24 mouse cellular contexts compared by ENCODE assay signal in the genomic region with DNA sequence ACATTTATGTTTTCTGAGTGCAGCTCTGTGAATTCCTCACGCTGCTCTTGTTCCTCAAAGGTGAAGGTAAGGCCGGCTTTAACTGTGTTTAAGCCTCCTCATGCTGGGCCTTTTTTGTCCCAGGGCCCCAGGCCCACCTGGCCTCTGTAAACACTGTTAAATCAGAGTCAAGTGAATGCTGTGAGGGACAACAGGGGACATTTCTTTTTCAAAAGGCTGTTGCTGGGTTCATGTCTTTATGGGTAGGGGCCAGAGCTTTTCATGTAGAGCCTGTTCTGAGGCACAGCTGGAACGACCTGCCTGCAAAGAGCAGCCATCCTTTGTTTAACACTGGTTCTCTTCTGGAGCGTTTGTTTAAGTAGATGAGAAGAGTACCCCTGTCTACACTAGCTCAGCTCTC.
"Had no signal": no experiment of that assay in that cellular context is flagged by ENCODE, and none has a peak within 500 bp of the region (broad histone marks: within the 10 kb centered on the region; RNA-seq: fewer than 3 reads in every experiment).

No protein-coding gene starts in this region.

- H3K4me1 ChIP-seq: heart, embryonic 10.5 days; heart, embryonic 12.5 days; hindbrain, embryonic 12.5 days; intestine, embryonic 15.5 days; liver, embryonic 13.5 days; liver, embryonic 15.5 days had no signal

- H3K9me3 ChIP-seq: heart, embryonic 10.5 days; heart, embryonic 12.5 days; hindbrain, embryonic 12.5 days; intestine, embryonic 15.5 days; limb, embryonic 10.5 days; limb, embryonic 12.5 days; liver, embryonic 13.5 days; liver, embryonic 15.5 days had no signal

- DNase-seq: gastrocnemius, postnatal 25 days; heart, adult 18-20 months; heart, postnatal 10 days; kidney, adult 18-20 months; kidney, adult 8-10 months; kidney, postnatal 10 days; kidney, postnatal 25 days; kidney, postnatal 4 days; liver; liver, embryonic 13.5 days had no signal

- H3K9ac ChIP-seq: heart, embryonic 12.5 days; hindbrain, embryonic 12.5 days; hindbrain, embryonic 14.5 days; intestine, embryonic 15.5 days; limb, embryonic 12.5 days; liver, embryonic 13.5 days; liver, embryonic 15.5 days had no signal

- H3K36me3 ChIP-seq: heart, embryonic 10.5 days; heart, embryonic 12.5 days; hindbrain, embryonic 12.5 days; intestine, embryonic 15.5 days; limb, embryonic 10.5 days; limb, embryonic 12.5 days; liver, embryonic 13.5 days; liver, embryonic 15.5 days had no signal

- H3K4me2 ChIP-seq: heart, embryonic 12.5 days; hindbrain, embryonic 12.5 days; hindbrain, embryonic 14.5 days; intestine, embryonic 15.5 days; limb, embryonic 12.5 days; liver, embryonic 11.5 days; liver, embryonic 13.5 days; liver, embryonic 15.5 days had no signal

- ATAC-seq: hindbrain, embryonic 16.5 days; inflammation-experienced regulatory T-cells, adult 6 months; intestine, embryonic 15.5 days; intestine, postnatal 0 days had no signal

- H3K4me3 ChIP-seq: heart, embryonic 10.5 days; heart, embryonic 12.5 days; hindbrain, embryonic 12.5 days; intestine, embryonic 15.5 days; layer of hippocampus, adult 2 months; left cerebral cortex, adult 2 months; limb, embryonic 10.5 days; limb, embryonic 12.5 days; liver, embryonic 13.5 days; liver, embryonic 15.5 days had no signal

- H3K27me3 ChIP-seq: heart, embryonic 12.5 days; hindbrain, embryonic 12.5 days; intestine, embryonic 15.5 days; limb, embryonic 12.5 days; liver, embryonic 13.5 days; liver, embryonic 15.5 days had no signal

- H3K27ac ChIP-seq: heart, embryonic 10.5 days; hindbrain, embryonic 12.5 days; hindbrain, embryonic 14.5 days; intestine, embryonic 15.5 days; layer of hippocampus, adult 2 months; left cerebral cortex, adult 2 months; limb, embryonic 10.5 days; limb, embryonic 12.5 days; liver, embryonic 13.5 days; liver, embryonic 15.5 days had no signal
